Mouse (Mus musculus): ENCODE results near the gene Kat6b. TPM values are rescaled to one million over a fixed set of nuclear protein-coding genes. Genes with fewer than 3 reads are reported as not detected.

Gene Kat6b
- total and polyA plus RNA-seq, 3 experiments = 2.3 to 10.9 (median 8.0) TPM

DNA sequence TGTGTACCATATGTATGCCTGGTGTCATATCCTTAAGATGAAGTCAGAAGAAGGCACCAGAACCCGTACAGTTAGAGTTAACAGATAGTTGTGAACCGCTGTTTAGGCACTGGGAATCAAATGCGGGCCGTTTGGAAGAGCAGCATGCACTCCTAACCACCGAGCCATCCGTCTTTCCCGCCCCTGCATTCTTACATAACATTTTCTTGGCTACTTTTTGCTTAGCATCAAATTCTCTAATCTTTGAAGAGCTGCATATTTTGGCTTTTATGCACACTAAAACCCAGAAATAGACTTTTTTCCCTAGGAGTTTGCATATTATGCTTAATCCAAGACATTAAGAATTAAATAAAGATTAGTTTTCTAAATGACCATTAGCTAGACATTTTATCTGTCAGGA lies 69.3 kb downstream of the Kat6b start:
- Histone ChIP-seq H3K27me3 (replicated peaks) (no peaks in the 10 kb centered on the region), H3K9ac (ENCODE audit: insufficient read depth, low read depth) (no peak overlapping the region), H3K27ac (ENCODE audit: insufficient read depth, low read depth) (no peak overlapping the region), H3K36me3 (replicated peaks in 1 of 2; ENCODE audit: control insufficient read depth in 1 of 2, insufficient read depth in 1 of 2, low read length in 1 of 2) (peaks cover 0 to 3% of the 10 kb centered on the region in 2 experiments), H3K4me2 (ENCODE audit: insufficient read depth, low read depth, poor library complexity, severe bottlenecking) (no peak overlapping the region), H3K4me1 (ENCODE audit: control insufficient read depth in 1 of 2, insufficient read depth in 2 of 2) (0 out of 4 replicates have a peak, but pooled peaks cover 0 to 2% of the 10 kb centered on the region in 2 experiments), H3K79me2 (replicated peaks; ENCODE audit: control insufficient read depth, extremely low read depth, insufficient read depth, poor library complexity, severe bottlenecking) (peaks cover 2% of the 10 kb centered on the region), H3K4me3 (replicated peaks in 1 of 3; ENCODE audit: low read depth in 2 of 3, low read length in 2 of 3, poor library complexity in 1 of 3) (no peak overlapping the region), H3K9me3 (replicated peaks; ENCODE audit: low read length) (no peaks in the 10 kb centered on the region)
- in situ Hi-C loops (cut with MboI; ENCODE audit: low pct_ligation_motif_present, low pct_unique_long_range_greater_than_20kb, low sequenced_read_pairs) (no loop called here), dilution Hi-C loops (cut with MboI; ENCODE audit: extremely low pct_ligation_motif_present, extremely low pct_unique_long_range_greater_than_20kb, low sequenced_read_pairs) (no loop called here)
- TF ChIP-seq ZNF384 (IDR thresholded peaks at IDR 0.05; ENCODE audit: low read depth, low read length) (no peak), GABPA (IDR thresholded peaks at IDR 0.05; ENCODE audit: insufficient replicate concordance, low read depth, low read length) (no peak), KAT2A (IDR thresholded peaks at IDR 0.05; ENCODE audit: insufficient replicate concordance, low read length) (no peak)
- DNase-seq (ENCODE audit: extremely low read depth) = no peak

GRCm38 (mm10) chr14:21551655-21552054 lies 70.4 kb downstream of the Kat6b start:
- peaks cover 0 to 3% of the 10 kb centered on the region in 2 experiments for H3K36me3 ChIP-seq (replicated peaks in 1 of 2; ENCODE audit: control insufficient read depth in 1 of 2, insufficient read depth in 1 of 2, low read length in 1 of 2)
- H3K9ac ChIP-seq (ENCODE audit: insufficient read depth, low read depth) = no peak overlapping the region
- no peak for DNase-seq (ENCODE audit: extremely low read depth)
- H3K4me1 ChIP-seq (ENCODE audit: control insufficient read depth in 1 of 2, insufficient read depth in 2 of 2) = peaks cover 2 to 7% of the 10 kb centered on the region in 2 experiments; a peak in 1 of 4 replicates
- in situ Hi-C loops (cut with MboI; ENCODE audit: low pct_ligation_motif_present, low pct_unique_long_range_greater_than_20kb, low sequenced_read_pairs) (no loop called here), dilution Hi-C loops (cut with MboI; ENCODE audit: extremely low pct_ligation_motif_present, extremely low pct_unique_long_range_greater_than_20kb, low sequenced_read_pairs) (no loop called here)
- H3K4me3 ChIP-seq (replicated peaks in 1 of 3; ENCODE audit: low read depth in 2 of 3, low read length in 2 of 3, poor library complexity in 1 of 3) = no peak overlapping the region
- H3K9me3 ChIP-seq (replicated peaks; ENCODE audit: low read length) = no peaks in the 10 kb centered on the region
- TF ChIP-seq USF1 (IDR thresholded peaks at IDR 0.05; ENCODE audit: low read depth, low read length) (no peak), MXI1 (IDR thresholded peaks at IDR 0.05; ENCODE audit: low read depth, low read length) (no peak)
- peaks cover 2% of the 10 kb centered on the region for H3K79me2 ChIP-seq (replicated peaks; ENCODE audit: control insufficient read depth, extremely low read depth, insufficient read depth, poor library complexity, severe bottlenecking)
- H3K4me2 ChIP-seq (ENCODE audit: insufficient read depth, low read depth, poor library complexity, severe bottlenecking) = no peak overlapping the region
- H3K27me3 ChIP-seq (replicated peaks) = no peaks in the 10 kb centered on the region
- H3K27ac ChIP-seq (ENCODE audit: insufficient read depth, low read depth) = no peak overlapping the region

DNA sequence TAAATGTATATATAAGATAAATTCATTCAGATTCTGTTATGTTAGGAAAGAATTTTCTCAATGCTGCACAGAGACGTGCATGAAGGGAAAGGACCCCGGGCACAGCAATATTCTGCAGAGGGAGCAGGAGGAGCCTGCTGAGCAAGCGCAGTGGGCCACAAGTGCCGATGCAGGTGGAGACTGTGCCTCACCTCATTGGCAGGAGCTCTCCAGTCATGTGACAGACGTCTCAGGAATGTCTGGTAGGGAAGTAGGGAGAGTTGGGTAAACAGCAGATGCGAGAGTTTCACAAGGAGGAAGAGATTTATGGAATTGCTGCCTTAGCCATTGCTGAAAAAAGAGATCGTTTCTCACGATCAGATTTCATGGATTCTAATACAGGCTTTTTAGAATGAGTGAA lies 71.7 kb downstream of the Kat6b start:
- dilution Hi-C loops (cut with MboI; ENCODE audit: extremely low pct_ligation_motif_present, extremely low pct_unique_long_range_greater_than_20kb, low sequenced_read_pairs) (no loop called here), in situ Hi-C loops (cut with MboI; ENCODE audit: low pct_ligation_motif_present, low pct_unique_long_range_greater_than_20kb, low sequenced_read_pairs) (no loop called here)
- Histone ChIP-seq H3K36me3 (replicated peaks in 1 of 2; ENCODE audit: control insufficient read depth in 1 of 2, insufficient read depth in 1 of 2, low read length in 1 of 2) (peaks cover 0 to 3% of the 10 kb centered on the region in 2 experiments), H3K4me1 (ENCODE audit: control insufficient read depth in 1 of 2, insufficient read depth in 2 of 2) (peaks cover 2 to 8% of the 10 kb centered on the region in 2 experiments; a peak in 1 of 4 replicates), H3K27me3 (replicated peaks) (no peaks in the 10 kb centered on the region), H3K79me2 (replicated peaks; ENCODE audit: control insufficient read depth, extremely low read depth, insufficient read depth, poor library complexity, severe bottlenecking) (peaks cover 2% of the 10 kb centered on the region; the same call in 1 of the 2 replicates), H3K9me3 (replicated peaks; ENCODE audit: low read length) (no peaks in the 10 kb centered on the region), H3K4me2 (ENCODE audit: insufficient read depth, low read depth, poor library complexity, severe bottlenecking) (no peak overlapping the region), H3K4me3 (replicated peaks in 1 of 3; ENCODE audit: low read depth in 2 of 3, low read length in 2 of 3, poor library complexity in 1 of 3) (no peak overlapping the region), H3K9ac (ENCODE audit: insufficient read depth, low read depth) (no peak overlapping the region), H3K27ac (ENCODE audit: insufficient read depth, low read depth) (no peak overlapping the region)
- DNase-seq (ENCODE audit: extremely low read depth) = no peak
- no peak for TF ChIP-seq POLR2A (IDR thresholded peaks at IDR 0.05; ENCODE audit: low read depth, low read length)

- no peak for DNase-seq (ENCODE audit: extremely low read depth)
- H3K36me3 ChIP-seq (replicated peaks in 1 of 2; ENCODE audit: control insufficient read depth in 1 of 2, insufficient read depth in 1 of 2, low read length in 1 of 2) = peaks cover 0 to 3% of the 10 kb centered on the region in 2 experiments
- in situ Hi-C loops (cut with MboI; ENCODE audit: low pct_ligation_motif_present, low pct_unique_long_range_greater_than_20kb, low sequenced_read_pairs) (no loop called here), dilution Hi-C loops (cut with MboI; ENCODE audit: extremely low pct_ligation_motif_present, extremely low pct_unique_long_range_greater_than_20kb, low sequenced_read_pairs) (no loop called here)
- H3K9me3 ChIP-seq (replicated peaks; ENCODE audit: low read length) = no peaks in the 10 kb centered on the region
- no peak overlapping the region for H3K27ac ChIP-seq (ENCODE audit: insufficient read depth, low read depth)
- H3K27me3 ChIP-seq (replicated peaks) = no peaks in the 10 kb centered on the region
- H3K4me1 ChIP-seq (ENCODE audit: control insufficient read depth in 1 of 2, insufficient read depth in 2 of 2) = peaks cover 2 to 15% of the 10 kb centered on the region in 2 experiments; a peak in 1 of 4 replicates
- no peak overlapping the region for H3K4me2 ChIP-seq (ENCODE audit: insufficient read depth, low read depth, poor library complexity, severe bottlenecking)
- H3K79me2 ChIP-seq (replicated peaks; ENCODE audit: control insufficient read depth, extremely low read depth, insufficient read depth, poor library complexity, severe bottlenecking) = no peaks in the 10 kb centered on the region; the same call in 1 of the 2 replicates
- no peak overlapping the region for H3K4me3 ChIP-seq (replicated peaks in 1 of 3; ENCODE audit: low read depth in 2 of 3, low read length in 2 of 3, poor library complexity in 1 of 3)
- H3K9ac ChIP-seq (ENCODE audit: insufficient read depth, low read depth) = no peak overlapping the region
- TF ChIP-seq SIN3A (IDR thresholded peaks at IDR 0.05; ENCODE audit: low read length) (no peak), POLR2AphosphoS2 (IDR thresholded peaks at IDR 0.05; ENCODE audit: low read depth, low read length) (no peak), NRF1 (IDR thresholded peaks at IDR 0.05; ENCODE audit: low read depth, low read length) (no peak), TCF12 (IDR thresholded peaks at IDR 0.05; ENCODE audit: low read depth, low read length) (no peak), MXI1 (IDR thresholded peaks at IDR 0.05; ENCODE audit: low read depth, low read length) (no peak)
These were observed 72.8 kb downstream of the Kat6b start for GRCm38 (mm10) chr14:21554046-21554445.

Data from CH12.LX (cell line).